Mouse (Mus musculus) kidney, adult 8-10 months (tissue): Measurements from ENCODE around the gene Nup133.
A peak's percentile ranks its signal among the peaks of the same experiment; 100 is the strongest.
"Not testable (repeated sequence)": the region's sequence is repeated elsewhere in the genome, so short reads cannot be mapped to it uniquely, and the experiment has no call there.

Experiments used
- DNase-seq, 2 experiments: peaks; one replicate each; pipeline ENCODE4 v3.0.0; 2022

Nup133 gene

DNA sequence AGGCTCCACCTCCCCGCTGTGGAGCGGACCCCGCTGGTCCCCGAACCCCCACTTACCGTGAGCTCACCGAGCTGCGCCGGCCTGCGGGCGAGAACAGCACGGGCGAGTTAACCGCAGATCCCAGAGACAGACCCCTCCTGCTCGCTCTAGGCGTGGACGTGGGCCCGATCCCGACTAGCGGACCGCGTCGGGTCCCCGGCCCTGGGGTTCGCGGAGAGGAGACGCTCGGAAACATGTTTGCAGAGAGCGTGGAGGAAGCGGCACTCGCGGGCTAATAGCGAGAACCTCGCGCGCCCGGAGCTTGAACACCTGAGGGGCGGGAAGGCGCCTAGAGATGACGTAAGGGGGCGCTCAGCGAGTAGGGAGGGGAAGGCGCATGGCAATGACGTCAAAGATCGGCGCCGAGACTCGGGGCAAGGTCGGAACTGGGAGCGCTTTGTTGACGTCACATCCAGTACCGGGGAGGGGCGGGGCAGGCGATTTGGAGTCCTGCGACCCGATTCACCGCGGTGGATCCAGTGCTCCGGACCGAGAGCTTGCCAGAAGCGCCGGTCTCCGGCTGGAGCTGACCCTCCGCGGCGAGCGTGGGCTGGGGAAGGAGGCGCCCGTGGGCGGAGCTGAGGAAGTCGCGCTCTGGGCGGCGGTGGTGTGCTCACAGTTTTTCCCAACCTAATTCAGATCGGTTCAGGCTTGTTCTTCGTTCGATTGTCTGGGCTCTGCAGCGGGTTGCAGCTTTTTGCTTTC is at the start of gene Nup133:
Gene Nup133 (minus strand): TSS at position 324 of the 744 bp plus-strand sequence.
- DNase-seq, result peak; percentile 98 to 99

DNA sequence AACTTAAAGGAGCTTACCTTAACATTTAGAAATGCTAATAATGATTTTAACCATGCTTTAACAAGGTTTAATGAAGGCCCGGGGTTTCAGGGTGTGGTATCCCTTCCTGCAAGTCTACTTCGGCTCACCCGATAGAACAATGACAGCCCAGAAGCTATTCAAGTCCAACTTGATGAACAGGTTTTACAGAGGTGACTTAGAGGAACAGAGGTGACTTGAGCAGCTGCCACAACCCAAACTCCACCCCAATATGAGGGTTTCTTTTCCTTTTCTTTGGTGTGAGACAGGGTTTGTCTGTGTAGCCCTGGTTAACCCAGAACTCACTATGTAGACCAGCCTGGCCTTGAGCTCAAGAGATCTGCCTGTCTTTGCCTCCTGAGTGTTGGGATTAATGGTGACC is 44.9 kb upstream of the Nup133 start:
- DNase-seq, result no peak

DNA sequence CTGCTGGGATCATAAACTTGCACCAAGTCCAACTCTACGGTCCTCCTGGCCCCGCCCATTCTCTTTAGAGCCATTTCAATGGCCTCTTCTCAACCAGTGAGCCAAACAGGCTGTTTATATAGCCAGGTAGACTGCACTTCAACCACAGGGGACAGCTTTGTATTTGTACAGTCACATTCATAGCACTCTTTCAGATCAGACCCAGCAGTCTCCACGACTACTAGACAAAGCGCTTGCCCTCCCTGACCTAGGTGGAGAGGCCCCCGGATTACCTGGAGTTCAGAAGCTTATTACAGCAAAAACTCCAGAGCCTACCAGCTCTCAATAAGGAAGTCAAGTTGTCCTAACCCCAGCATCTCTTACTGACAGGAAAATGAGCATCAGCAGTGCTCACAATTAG is 44.5 kb upstream of the Nup133 start:
- DNase-seq, result no peak

- DNase-seq, result peak in 1 of 2 experiments; percentile 21
Measured at GRCm38 (mm10) chr8:123992587-123992986, 43.5 kb upstream of the Nup133 start.

DNA sequence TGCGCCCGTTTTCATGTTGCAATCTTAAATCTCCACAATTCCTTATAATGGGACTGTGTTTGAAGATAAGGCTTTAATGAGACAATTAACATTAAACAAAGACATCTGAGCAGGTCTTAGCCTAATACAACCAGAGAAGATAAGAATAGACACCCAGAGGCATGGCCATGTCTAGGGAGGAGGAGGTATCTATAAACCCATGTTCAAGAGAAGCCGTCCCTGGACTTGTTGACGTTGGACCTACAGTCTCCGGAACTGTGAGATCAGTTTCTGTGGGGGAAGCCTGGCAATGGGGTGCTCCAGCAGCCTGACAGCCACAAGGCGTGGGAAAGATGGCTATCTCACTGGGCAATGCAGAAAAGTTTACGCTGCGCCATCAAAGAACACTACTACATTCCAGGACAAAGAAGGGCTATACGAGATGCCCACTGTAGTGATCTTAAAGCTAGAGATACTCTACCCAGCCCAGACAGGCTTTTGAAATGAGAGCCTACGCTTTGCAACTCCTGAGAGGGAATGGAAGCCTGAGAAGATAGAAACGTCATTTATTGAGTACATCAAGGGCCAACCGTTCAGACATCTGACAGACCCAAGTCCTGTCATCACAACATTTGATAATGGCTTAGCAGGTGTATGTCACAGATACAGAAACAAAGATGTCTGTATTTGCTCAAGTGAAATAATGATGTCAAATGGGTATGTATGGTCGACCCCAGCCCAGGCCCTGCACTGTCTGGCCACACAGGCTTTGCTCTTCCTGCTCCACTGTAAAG is 41.4 kb upstream of the Nup133 start:
- no peak for DNase-seq

- DNase-seq, result no peak
Measured at GRCm38 (mm10) chr8:123989128-123989527, 40.1 kb upstream of the Nup133 start.

DNA sequence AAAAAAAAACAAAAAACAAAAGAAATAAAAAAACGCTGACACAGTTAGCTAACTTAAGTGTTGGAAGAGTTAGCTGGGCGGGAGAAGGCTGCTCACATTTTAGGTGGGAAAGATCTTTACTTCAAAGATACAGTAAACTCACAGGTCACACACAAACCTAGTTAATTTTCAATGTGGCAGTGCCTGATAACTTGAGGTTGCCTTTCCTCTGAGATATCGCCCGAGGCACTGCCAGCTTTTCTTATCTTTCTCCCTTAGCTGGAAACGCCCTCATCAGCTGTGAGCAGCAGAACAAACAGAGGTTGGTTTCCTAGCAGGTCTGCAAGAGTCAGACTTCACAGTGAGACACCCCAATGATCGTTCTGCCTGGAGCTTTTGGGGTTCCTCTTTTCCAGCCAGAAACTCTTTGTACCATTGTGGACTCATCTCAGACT is 39.6 kb upstream of the Nup133 start:
- no peak for DNase-seq

- DNase-seq, result peak; percentile 93 to 96
Measured at GRCm38 (mm10) chr8:123982826-123983400, 33.8 kb upstream of the Nup133 start, which contains the start of gene Abcb10. Gene Abcb10 (minus strand): TSS chr8:123983122.

- DNase-seq, result peak in 1 of 2 experiments; percentile 27
Measured at GRCm38 (mm10) chr8:123982291-123982793, 33.3 kb upstream of the Nup133 start.

DNA sequence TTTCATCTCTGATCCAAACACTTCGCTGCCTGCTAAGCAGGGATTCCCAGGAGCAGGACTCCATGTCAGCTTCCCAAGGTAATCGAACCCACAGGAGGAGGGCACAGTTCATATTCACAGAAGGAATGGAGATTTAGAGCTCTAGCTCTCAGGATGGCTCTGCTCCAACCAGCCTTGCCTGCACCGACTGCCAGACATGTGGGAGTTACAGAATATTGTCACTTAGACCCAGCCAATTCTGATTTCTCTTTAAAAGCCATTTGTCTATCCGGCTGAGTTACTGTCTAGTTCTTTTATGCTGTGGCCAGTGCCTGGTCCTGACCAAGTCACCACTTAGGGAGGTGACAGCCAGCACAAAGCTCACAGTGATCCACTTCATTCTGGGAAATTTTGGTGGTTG is 32.6 kb upstream of the Nup133 start:
- peak in 1 of 2 experiments; percentile 11 for DNase-seq

DNA sequence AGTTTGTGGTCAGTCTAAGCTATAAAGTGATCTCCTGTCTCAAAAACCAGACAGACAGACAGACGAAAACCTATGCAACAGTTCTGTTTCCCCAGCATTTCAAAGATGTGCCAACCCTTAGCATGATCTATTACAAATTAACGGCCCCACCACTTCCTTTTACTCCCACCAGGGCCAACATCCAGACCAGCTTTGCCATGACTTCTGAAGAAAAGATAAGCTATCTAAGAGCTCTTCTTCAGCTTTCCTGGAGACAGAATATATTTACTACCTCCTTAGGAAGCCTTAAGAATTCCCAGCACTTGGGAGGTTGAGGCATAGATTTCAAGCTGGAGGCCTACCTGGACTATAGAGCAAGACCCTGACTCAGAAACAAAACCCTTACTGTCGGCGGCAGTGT is 31.2 kb upstream of the Nup133 start:
- no peak for DNase-seq

GRCm38 (mm10) chr8:123978926-123979325 is 29.9 kb upstream of the Nup133 start:
- DNase-seq, result no peak

- DNase-seq, result no peak
Measured at GRCm38 (mm10) chr8:123978166-123978838, 29.2 kb upstream of the Nup133 start.

- no peak for DNase-seq
Measured at GRCm38 (mm10) chr8:123977499-123977898, 28.4 kb upstream of the Nup133 start.

GRCm38 (mm10) chr8:123973495-123973894 is 24.4 kb upstream of the Nup133 start:
- peak; percentile 63 to 65 for DNase-seq

- DNase-seq, result no peak
Measured at GRCm38 (mm10) chr8:123966896-123967295, 17.8 kb upstream of the Nup133 start.

- no peak for DNase-seq
Measured at GRCm38 (mm10) chr8:123961371-123961770, 12.3 kb upstream of the Nup133 start.

DNA sequence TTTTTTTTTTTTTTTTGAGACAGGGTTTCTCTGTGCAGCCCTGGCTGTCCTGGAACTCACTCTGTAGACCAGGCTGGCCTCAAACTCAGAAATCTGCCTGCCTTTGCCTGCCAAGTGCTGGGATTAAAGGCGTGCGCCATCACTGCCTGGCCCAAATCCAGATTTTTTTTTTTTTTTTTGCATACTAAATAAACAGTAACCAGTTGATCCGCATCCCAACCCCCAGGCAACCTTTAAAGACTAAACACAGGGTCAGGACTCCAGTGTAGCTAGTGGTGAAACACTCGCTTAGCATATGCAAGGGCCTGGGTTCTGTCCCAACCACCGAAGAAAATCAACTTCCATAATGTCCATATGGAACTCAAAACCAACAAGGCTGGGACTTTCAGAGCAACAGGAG is 11.5 kb upstream of the Nup133 start:
- not testable (repeated sequence) for DNase-seq

DNA sequence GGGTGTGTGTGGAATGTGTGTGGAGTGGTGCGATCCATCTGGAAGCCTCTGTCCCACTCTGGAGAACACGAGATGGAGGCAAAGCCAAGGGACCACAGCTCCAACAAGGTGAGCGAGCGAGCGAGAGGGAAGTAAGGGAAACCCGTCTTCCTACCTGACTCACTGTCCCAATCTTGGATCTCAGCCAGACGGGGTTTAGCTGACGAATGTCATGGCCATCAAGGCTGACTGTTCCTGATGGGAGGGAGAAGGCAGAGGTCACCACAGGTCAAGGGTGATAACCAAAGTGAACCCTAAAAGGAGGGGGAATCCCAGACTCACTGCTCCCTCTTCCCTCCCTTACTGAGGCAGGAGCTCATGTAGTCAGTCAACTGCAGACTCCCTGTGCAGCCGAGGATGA is 11.0 kb upstream of the Nup133 start:
- no peak for DNase-seq

DNA sequence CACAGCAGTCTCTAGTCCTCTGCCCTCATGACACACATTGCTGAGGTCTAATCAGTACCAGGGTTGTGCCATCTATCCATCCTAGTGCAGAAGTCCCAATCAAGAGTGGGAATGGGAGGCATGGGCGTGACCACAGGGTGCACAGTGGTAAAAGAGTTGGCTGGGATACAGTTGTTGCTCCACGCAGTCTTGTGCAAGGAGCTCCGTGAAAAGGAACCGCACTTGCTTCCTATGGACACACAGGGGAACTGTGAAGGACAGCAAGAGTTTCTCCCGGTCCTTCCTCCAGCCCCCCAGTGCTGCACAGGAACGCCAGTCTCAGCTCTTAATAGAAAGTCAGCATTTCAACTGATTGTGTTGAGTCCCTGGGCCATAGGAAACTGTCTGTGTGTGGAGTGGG is 10.4 kb upstream of the Nup133 start:
- no peak for DNase-seq

- DNase-seq, result no peak
Measured at GRCm38 (mm10) chr8:123958130-123958529, 9.1 kb upstream of the Nup133 start.

GRCm38 (mm10) chr8:123954246-123954645 is 5.2 kb upstream of the Nup133 start:
- no peak for DNase-seq

DNA sequence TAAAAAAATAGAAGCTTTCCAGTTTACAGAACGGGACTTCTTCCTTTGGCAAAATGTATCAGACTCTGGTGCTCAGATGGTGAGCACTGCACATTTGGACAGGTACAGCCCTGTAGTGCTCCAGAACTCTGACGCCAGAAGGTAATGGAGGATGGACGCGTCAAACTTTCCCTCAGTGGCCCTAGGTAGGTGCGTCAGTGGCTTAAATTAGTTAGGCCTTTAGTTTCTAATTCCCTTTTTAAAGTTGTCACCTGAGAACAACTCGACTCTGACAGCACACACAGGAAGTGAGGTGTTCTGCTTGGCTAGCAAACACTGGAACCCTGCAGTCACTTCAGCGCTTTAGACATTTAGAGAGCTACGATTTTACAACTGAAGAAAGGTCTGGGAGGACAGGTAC is 4.6 kb upstream of the Nup133 start:
- DNase-seq, result no peak
